ENCODE assay signal across 8 mouse cellular contexts in genomic region chr3:122184109-122184508, GRCm38 (mm10).
DNase-seq lines count a peak whose midpoint lies in the region; ATAC-seq and TF ChIP-seq lines count a peak whose summit lies in the region.

No protein-coding gene starts in this region.

- H3K9ac ChIP-seq in heart, adult 2 months (ENCODE audit: low read depth, low read length): no peak overlapping the region
- no peak overlapping the region for H3K9ac ChIP-seq in neural tube, embryonic 11.5 days (ENCODE audit: low read length)

- no peak overlapping the region for H3K4me2 ChIP-seq in neural tube, embryonic 11.5 days (ENCODE audit: low read depth)

- H3K9me3 ChIP-seq in neural tube, embryonic 11.5 days (ENCODE audit: control insufficient read depth, low read length): no peaks in the 10 kb centered on the region
- no peaks in the 10 kb centered on the region for H3K9me3 ChIP-seq in embryonic facial prominence, embryonic 10.5 days

- intact Hi-C loops in heart, adult 2 months (cut with DNase I): no loop called here
- intact Hi-C loops in gastrocnemius, postnatal 36 days (cut with DNase I): no loop called here

- no peaks in the 10 kb centered on the region for H3K36me3 ChIP-seq in heart, adult 2 months (ENCODE audit: control insufficient read depth, insufficient read depth, low read length)
- H3K36me3 ChIP-seq in neural tube, embryonic 11.5 days (ENCODE audit: control insufficient read depth, insufficient read depth, low read length): no peaks in the 10 kb centered on the region
- no peaks in the 10 kb centered on the region for H3K36me3 ChIP-seq in embryonic facial prominence, embryonic 10.5 days (replicated peaks)
- no peaks in the 10 kb centered on the region for H3K36me3 ChIP-seq in small intestine, adult 2 months (ENCODE audit: control insufficient read depth, insufficient read depth, low read length)

- peak; percentile 41 for TF ChIP-seq CTCF in heart, adult 2 months (IDR thresholded peaks at IDR 0.05)
- peak; percentile 26; the same call in 1 of the 2 replicates for TF ChIP-seq CTCF in small intestine, adult 2 months (IDR thresholded peaks at IDR 0.05; ENCODE audit: extremely low read depth, insufficient read length, insufficient replicate concordance, low read depth, low read length)

- no peak for ATAC-seq in neural tube, embryonic 11.5 days (ENCODE audit: insufficient read depth, low FRiP score, low TSS enrichment)

- no peak overlapping the region for H3K4me3 ChIP-seq in heart, adult 2 months
- H3K4me3 ChIP-seq in neural tube, embryonic 11.5 days (ENCODE audit: low read depth, low read length): no peak overlapping the region
- H3K4me3 ChIP-seq in embryonic facial prominence, embryonic 10.5 days: no peak overlapping the region
- no peak overlapping the region for H3K4me3 ChIP-seq in small intestine, adult 2 months (ENCODE audit: low read depth, low read length)

- H3K27me3 ChIP-seq in heart, adult 2 months (ENCODE audit: control insufficient read depth, insufficient read depth, low read length): no peaks in the 10 kb centered on the region
- H3K27me3 ChIP-seq in neural tube, embryonic 11.5 days (ENCODE audit: control insufficient read depth, insufficient read depth, low read length): no peaks in the 10 kb centered on the region
- no peaks in the 10 kb centered on the region for H3K27me3 ChIP-seq in embryonic facial prominence, embryonic 10.5 days (replicated peaks; ENCODE audit: low read depth, poor library complexity, severe bottlenecking)
- H3K27me3 ChIP-seq in small intestine, adult 2 months (ENCODE audit: control insufficient read depth, insufficient read depth, low read length): no peaks in the 10 kb centered on the region

- no peak for TF ChIP-seq EP300 in heart, adult 2 months (IDR thresholded peaks at IDR 0.05; ENCODE audit: insufficient read depth, low read depth, low read length)

- H3K79me2 ChIP-seq in heart, adult 2 months (replicated peaks; ENCODE audit: control insufficient read depth, insufficient read depth, low read length): no peaks in the 10 kb centered on the region

- WGBS in heart, adult 2 months: 62% methylated on average over 11 of the region's 11 CpGs
- 59% methylated on average over 11 of the region's 11 CpGs for WGBS in neural tube, embryonic 11.5 days
- 51% methylated on average over 11 of the region's 11 CpGs for WGBS in embryonic facial prominence, embryonic 10.5 days
- 57% methylated on average over 11 of the region's 11 CpGs for WGBS in small intestine, adult 2 months

- H3K4me1 ChIP-seq in heart, adult 2 months (ENCODE audit: control insufficient read depth, insufficient read depth, low read length): no peaks in the 10 kb centered on the region
- H3K4me1 ChIP-seq in neural tube, embryonic 11.5 days (ENCODE audit: control insufficient read depth, insufficient read depth, low read length): no peaks in the 10 kb centered on the region
- H3K4me1 ChIP-seq in embryonic facial prominence, embryonic 10.5 days: no peaks in the 10 kb centered on the region
- no peaks in the 10 kb centered on the region for H3K4me1 ChIP-seq in small intestine, adult 2 months (ENCODE audit: control insufficient read depth, insufficient read depth, insufficient read length, low read length)

- H3K27ac ChIP-seq in heart, adult 2 months: no peak overlapping the region
- no peak overlapping the region for H3K27ac ChIP-seq in neural tube, embryonic 11.5 days (ENCODE audit: low read depth, low read length)
- H3K27ac ChIP-seq in embryonic facial prominence, embryonic 10.5 days (replicated peaks): no peak overlapping the region
- no peak overlapping the region for H3K27ac ChIP-seq in small intestine, adult 2 months (ENCODE audit: insufficient read depth, low read depth, low read length)

- TF ChIP-seq POLR2A in heart, adult 2 months (IDR thresholded peaks at IDR 0.05; ENCODE audit: insufficient read depth, low read depth, low read length): no peak
- no peak for TF ChIP-seq POLR2A in small intestine, adult 2 months (IDR thresholded peaks at IDR 0.05; ENCODE audit: low read depth, low read length)

- no peak for DNase-seq in heart, adult 2 months
- DNase-seq in heart, adult 11 months: no peak
- DNase-seq in neural tube, embryonic 11.5 days (ENCODE audit: low spot score): peak; percentile 27
- DNase-seq in neural tube, embryonic 10.5 days (ENCODE audit: extremely low spot score, low spot score): no peak
- peak; percentile 18 for DNase-seq in embryonic facial prominence, embryonic 10.5 days (ENCODE audit: low spot score)
- DNase-seq in gastrocnemius, postnatal 36 days: no peak
- DNase-seq in right cerebral cortex, postnatal 36 days (ENCODE audit: low spot score in 2 of 2): no peak

Comparison
In these comparisons a context has a peak if more than half of its experiments do, and no peak if none do; other contexts are left out.
1. DNase-seq: peak in neural tube, embryonic 11.5 days (single experiment) and embryonic facial prominence, embryonic 10.5 days (single experiment); none in heart, adult 2 months (0 of 2), heart, adult 11 months (single experiment), neural tube, embryonic 10.5 days (single experiment), gastrocnemius, postnatal 36 days (0 of 2) and right cerebral cortex, postnatal 36 days (0 of 2).